Mouse (Mus musculus): Measurements from ENCODE around the gene Smg9. TPM values are rescaled to one million over a fixed set of nuclear protein-coding genes. Genes with fewer than 3 reads are reported as not detected.
"Not testable (repeated sequence)": the region's sequence is repeated elsewhere in the genome, so short reads cannot be mapped to it uniquely, and the experiment has no call there.

The Smg9 gene
- total RNA-seq, 2 experiments from 2014 or later, result 17.7 to 20.1 TPM

- DNase-seq (ENCODE audit: low spot score in 2 of 2), result no peak
These were observed 23.0 kb upstream of the Smg9 start for GRCm38 (mm10) chr7:24376456-24376855.

GRCm38 (mm10) chr7:24377091-24377865, 22.1 kb upstream of the Smg9 start:
- peak; percentile 56 to 59 for DNase-seq (ENCODE audit: low spot score in 2 of 2)

- DNase-seq (ENCODE audit: low spot score in 2 of 2), result no peak
These were observed 21.2 kb upstream of the Smg9 start for GRCm38 (mm10) chr7:24378049-24378701.

GRCm38 (mm10) chr7:24379934-24380333, 19.5 kb upstream of the Smg9 start:
- no peak for DNase-seq (ENCODE audit: low spot score in 2 of 2)

- no peak for DNase-seq (ENCODE audit: low spot score in 2 of 2)
These were observed 19.0 kb upstream of the Smg9 start for GRCm38 (mm10) chr7:24380370-24380769.

GRCm38 (mm10) chr7:24382730-24383372, 16.6 kb upstream of the Smg9 start:
- DNase-seq (ENCODE audit: low spot score in 2 of 2), result no peak

- no peak for DNase-seq (ENCODE audit: low spot score in 2 of 2)
These were observed 15.3 kb upstream of the Smg9 start for GRCm38 (mm10) chr7:24384070-24384469.

GRCm38 (mm10) chr7:24384827-24385226, 14.6 kb upstream of the Smg9 start:
- DNase-seq (ENCODE audit: low spot score in 2 of 2), result peak; percentile 76 to 80

- peak; percentile 53 to 73 for DNase-seq (ENCODE audit: low spot score in 2 of 2)
These were observed 12.3 kb upstream of the Smg9 start for GRCm38 (mm10) chr7:24387059-24387556.

- DNase-seq (ENCODE audit: low spot score in 2 of 2), result no peak
These were observed 9.8 kb upstream of the Smg9 start for GRCm38 (mm10) chr7:24389516-24390187.

- DNase-seq (ENCODE audit: low spot score in 2 of 2), result no peak
These were observed 8.9 kb upstream of the Smg9 start for GRCm38 (mm10) chr7:24390512-24390911.

GRCm38 (mm10) chr7:24391077-24391476, 8.3 kb upstream of the Smg9 start:
- no peak for DNase-seq (ENCODE audit: low spot score in 2 of 2)

GRCm38 (mm10) chr7:24391687-24392086, 7.7 kb upstream of the Smg9 start:
- DNase-seq (ENCODE audit: low spot score in 2 of 2), result no peak

- DNase-seq (ENCODE audit: low spot score in 2 of 2), result no peak
These were observed 5.4 kb upstream of the Smg9 start for GRCm38 (mm10) chr7:24394054-24394453.

- no peak for DNase-seq (ENCODE audit: low spot score in 2 of 2)
These were observed 4.8 kb upstream of the Smg9 start for GRCm38 (mm10) chr7:24394475-24395161.

GRCm38 (mm10) chr7:24396832-24397231, 2.6 kb upstream of the Smg9 start:
- DNase-seq (ENCODE audit: low spot score in 2 of 2), result no peak

- no peak for DNase-seq (ENCODE audit: low spot score in 2 of 2)
These were observed 980 bp upstream of the Smg9 start for GRCm38 (mm10) chr7:24398364-24398913.

- DNase-seq (ENCODE audit: low spot score in 2 of 2), result no peak
These were observed 648 bp downstream of the Smg9 start for GRCm38 (mm10) chr7:24400082-24400452.

GRCm38 (mm10) chr7:24400489-24400888, 1.1 kb downstream of the Smg9 start:
- not testable (repeated sequence) for DNase-seq (ENCODE audit: low spot score in 2 of 2)

GRCm38 (mm10) chr7:24402851-24403250, 3.4 kb downstream of the Smg9 start:
- no peak for DNase-seq (ENCODE audit: low spot score in 2 of 2)

Measured in adrenal gland, adult 18-20 months (tissue).